Mouse (Mus musculus) kidney, adult 2 months (tissue): ENCODE results near the gene Ccdc124.

Experiments
- CTCF ChIP-seq: fragments of 200-500 bp; conservative IDR thresholded peaks from 2 replicates; pipeline ENCODE4 v1.5.1; 2011; ENCODE audit warnings: low read depth, mild to moderate bottlenecking, control low read depth, low read length, moderate library complexity, mixed read lengths; ENCODE audit not compliant: insufficient read depth, insufficient read length
- POLR2A ChIP-seq: fragments of 200-500 bp; IDR thresholded peaks from one replicate; pipeline ENCODE4 v1.6.1; 2011; ENCODE audit warnings: low read depth, low read length, control low read depth

- no peak for TF ChIP-seq POLR2A
- no peak for TF ChIP-seq CTCF
These were observed 37.1 kb downstream of the Ccdc124 start for GRCm38 (mm10) chr8:70836666-70837065.
